Mouse (Mus musculus) forebrain, embryonic 14.5 days (tissue): ENCODE measurements around the gene Gm10491. TPM values are rescaled to one million over a fixed set of nuclear protein-coding genes. Genes with fewer than 3 reads are reported as not detected.

ENCODE experiments used
- ATAC-seq: fragments of 200-750 bp; cut with Nextera tagmentation; 2 replicates; pipeline ENCODE4 v1.8.0; 2017; ENCODE audit warnings: mild to moderate bottlenecking, moderate library complexity
- DNase-seq: peaks from one replicate; pipeline ENCODE4 v3.0.0-alpha.2; 2015; ENCODE audit warnings: low spot score
- H3K27ac ChIP-seq: fragments of 300-500 bp; sonication (generic); 2 replicates; pipeline ENCODE4 v1.5.1; 2014; ENCODE audit warnings: low read depth, mild to moderate bottlenecking, control low read depth, low read length, moderate library complexity
- H3K27me3 ChIP-seq: fragments of 300-500 bp; sonication (generic); replicated peaks from 2 replicates; pipeline ENCODE4 v1.6.1; 2014; ENCODE audit warnings: low read length, control low read depth, mixed read lengths; ENCODE audit not compliant: control insufficient read depth, insufficient read depth
- H3K36me3 ChIP-seq: fragments of 300-500 bp; sonication (generic); 2 replicates; pipeline ENCODE4 v1.6.1; 2014; ENCODE audit warnings: low read length, control low read depth; ENCODE audit not compliant: control insufficient read depth, insufficient read depth
- H3K4me1 ChIP-seq: fragments of 300-500 bp; sonication (generic); 2 replicates; pipeline ENCODE4 v1.6.1; 2014; ENCODE audit warnings: antibody characterized with exemption, low read length, control low read depth; ENCODE audit not compliant: control insufficient read depth, insufficient read depth
- H3K4me2 ChIP-seq: fragments of 300-500 bp; sonication (generic); 2 replicates; pipeline ENCODE4 v1.6.1; 2014; ENCODE audit warnings: mild to moderate bottlenecking, control low read depth, low read length
- H3K4me3 ChIP-seq: fragments of 300-500 bp; sonication (generic); 2 replicates; pipeline ENCODE4 v1.5.1; 2014; ENCODE audit warnings: low read depth, low read length, control low read depth
- H3K9ac ChIP-seq: fragments of 300-500 bp; sonication (generic); 2 replicates; pipeline ENCODE4 v1.6.1; 2014; ENCODE audit warnings: mild to moderate bottlenecking, low read length, control low read depth, moderate library complexity
- H3K9me3 ChIP-seq: fragments of 300-500 bp; sonication (generic); replicated peaks from 2 replicates; pipeline ENCODE4 v1.6.1; 2016; ENCODE audit warnings: low read length, control low read depth, mixed read lengths; ENCODE audit not compliant: control insufficient read depth
- WGBS: fragments of 180-500 bp; shearing (Covaris S2); extraction: QIAGEN DNeasy Blood & Tissue Kit; methylation state at CpG from one replicate; pipeline ENCODE4 v1.1.7; 2014; 5-methylcytosine and 5-hydroxymethylcytosine counted together
- polyA plus RNA-seq: library from polyadenylated mRNA; unstranded; fragments of >200 nt; fragmentation: Nextera tagmentation; extraction: Ambion mirVana; gene quantifications from 2 replicates; pipeline ENCODE4 v1.2.1, GENCODE M21; 2014

The Gm10491 gene
- polyA plus RNA-seq, 1 experiment from 2014 or later = not detected

DNA sequence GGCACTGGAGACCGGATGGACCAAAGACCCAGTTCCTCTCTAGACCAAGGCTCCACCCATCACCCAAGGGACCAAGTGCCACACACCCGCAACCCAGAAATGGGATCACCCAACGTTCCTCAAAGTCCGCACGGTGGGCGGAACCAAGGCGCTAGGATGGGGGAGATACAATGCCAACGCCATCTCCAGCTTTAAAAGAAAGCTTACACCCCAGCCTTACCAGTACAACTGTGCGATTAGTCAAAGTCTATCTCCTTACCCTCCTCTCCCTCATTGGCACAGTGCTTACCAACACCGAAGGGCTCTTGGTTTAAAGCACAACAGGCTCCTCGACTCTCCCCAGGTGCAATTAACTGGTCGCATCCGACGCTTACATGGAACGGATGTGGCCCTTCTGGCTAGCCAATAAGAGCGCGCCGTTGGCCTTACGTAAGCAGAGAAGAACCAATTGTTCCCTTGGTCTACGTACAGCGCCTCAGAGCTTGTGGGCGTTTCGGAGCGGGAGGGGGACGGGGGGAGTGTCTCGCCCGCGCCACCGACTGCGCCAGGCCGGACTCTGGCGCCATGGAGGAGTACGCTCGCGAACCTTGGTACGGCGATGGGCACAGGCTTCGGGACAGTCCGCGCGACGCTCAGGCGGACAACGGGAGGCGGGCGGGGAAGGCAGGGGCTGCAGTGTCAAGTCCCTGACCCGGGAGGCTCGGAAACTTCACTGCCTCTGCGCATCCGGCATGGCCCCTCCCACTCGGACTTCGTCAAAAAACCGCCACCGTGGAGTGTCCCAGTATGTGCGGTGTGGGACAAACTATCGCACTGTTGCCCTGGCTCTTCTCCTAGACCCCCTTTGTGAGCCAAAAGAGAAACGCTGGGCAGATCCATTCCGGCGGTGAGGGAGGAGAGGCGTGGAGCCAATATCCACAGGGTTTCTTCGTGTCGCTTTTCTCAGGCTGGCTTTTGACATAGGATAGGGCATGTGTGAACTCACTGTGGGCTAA lies 8.5 kb downstream of the Gm10491 start, which contains the start of the genes Pqbp1 and Timm17b:
TSS of gene Pqbp1 (minus strand) at position 390 of the 995 bp plus-strand sequence.
TSS of gene Timm17b (plus strand) at position 478 of the 995 bp plus-strand sequence.
- no peaks in the 10 kb centered on the region for H3K4me1 ChIP-seq
- WGBS = 29% methylated on average over 62 of the region's 62 CpGs
- H3K9me3 ChIP-seq = no peaks in the 10 kb centered on the region
- no peaks in the 10 kb centered on the region for H3K27me3 ChIP-seq
- DNase-seq (peak; percentile 97), ATAC-seq (peak; percentile 99)
- H3K36me3 ChIP-seq = peaks cover 21% of the 10 kb centered on the region
- H3K9ac ChIP-seq = peak within 1 kb of the TSS; percentile 65
- peak within 1 kb of the TSS; percentile 52 for H3K4me3 ChIP-seq
- peak within 1 kb of the TSS; percentile 56 for H3K4me2 ChIP-seq
- H3K27ac ChIP-seq = peak within 1 kb of the TSS; percentile 76

DNA sequence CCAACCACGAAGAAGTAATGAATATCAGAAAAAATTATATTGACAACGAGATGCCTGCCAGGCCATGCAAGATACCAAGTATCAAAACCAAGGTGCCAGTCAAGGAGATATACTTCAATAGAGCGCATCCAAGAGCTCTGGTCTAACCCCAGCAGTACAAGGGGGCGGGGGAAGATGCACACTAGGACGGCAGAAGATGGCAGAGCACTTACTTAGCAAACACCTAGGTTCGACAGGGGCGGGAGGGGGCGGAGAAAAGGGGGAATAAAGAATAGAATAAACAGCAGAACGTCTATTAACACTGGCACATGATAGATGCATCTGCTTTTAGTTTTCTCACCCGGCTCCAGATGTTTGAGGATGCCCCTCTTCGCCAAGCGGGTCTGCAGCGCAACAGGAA lies 9.4 kb downstream of the Gm10491 start:
- Histone ChIP-seq H3K36me3 (peaks cover 21% of the 10 kb centered on the region), H3K9me3 (no peaks in the 10 kb centered on the region), H3K9ac (peak overlapping the region; percentile 65), H3K4me3 (peak overlapping the region; percentile 52), H3K27ac (no peak overlapping the region), H3K4me2 (peak overlapping the region; percentile 56), H3K4me1 (no peaks in the 10 kb centered on the region), H3K27me3 (no peaks in the 10 kb centered on the region)
- no peak for DNase-seq
- WGBS = 38% methylated on average over 13 of the region's 13 CpGs
- ATAC-seq = no peak

DNA sequence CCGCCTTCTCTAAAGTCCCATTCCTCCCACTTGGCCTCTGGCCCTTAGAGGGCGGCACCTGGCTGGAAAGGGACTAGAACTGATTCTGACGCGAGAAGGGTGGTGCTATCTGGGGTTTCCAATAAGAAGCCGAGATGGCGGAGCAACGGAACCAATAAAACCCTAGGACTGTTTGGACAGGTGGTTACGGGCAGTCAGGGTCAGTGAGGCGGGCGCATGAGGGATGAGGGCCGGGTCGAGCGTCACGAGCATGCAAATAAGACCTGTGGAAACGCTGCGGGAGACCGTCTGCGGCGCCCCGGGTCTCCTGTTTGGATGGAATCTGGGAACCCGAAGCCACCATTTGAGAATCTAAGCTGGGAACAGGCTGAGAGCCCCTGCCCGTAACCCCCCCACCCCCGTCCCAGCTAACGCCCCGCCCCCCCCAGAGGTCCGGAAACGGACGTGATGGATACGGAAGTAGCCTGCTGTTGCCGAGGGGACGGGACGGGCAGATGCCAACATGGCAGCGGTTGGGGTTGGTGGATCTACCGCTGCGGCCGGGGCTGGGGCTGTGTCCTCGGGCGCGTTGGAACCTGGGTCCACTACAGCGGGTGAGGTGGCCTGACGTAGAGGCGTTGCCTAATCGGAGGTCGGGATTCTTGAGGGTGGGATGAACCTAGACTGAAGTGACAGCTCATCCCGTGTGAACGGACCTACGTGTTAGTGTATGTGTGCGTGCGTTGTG lies 23.6 kb downstream of the Gm10491 start, which contains the start of gene Slc35a2:
TSS of gene Slc35a2 (plus strand) at position 188 of the 727 bp plus-strand sequence.
- no peaks in the 10 kb centered on the region for H3K9me3 ChIP-seq
- ATAC-seq (peak; percentile 87), DNase-seq (peak; percentile 82)
- H3K27ac ChIP-seq = peak within 1 kb of the TSS; percentile 80
- WGBS = 27% methylated on average over 48 of the region's 49 CpGs
- peak within 1 kb of the TSS; percentile 50 for H3K4me3 ChIP-seq
- peaks cover 2% of the 10 kb centered on the region for H3K4me1 ChIP-seq
- peak within 1 kb of the TSS; percentile 59 for H3K4me2 ChIP-seq
- H3K27me3 ChIP-seq = no peaks in the 10 kb centered on the region
- H3K36me3 ChIP-seq = 0 out of 2 replicates have a peak, but pooled peaks cover 4% of the 10 kb centered on the region
- H3K9ac ChIP-seq = peak within 1 kb of the TSS; percentile 58

DNA sequence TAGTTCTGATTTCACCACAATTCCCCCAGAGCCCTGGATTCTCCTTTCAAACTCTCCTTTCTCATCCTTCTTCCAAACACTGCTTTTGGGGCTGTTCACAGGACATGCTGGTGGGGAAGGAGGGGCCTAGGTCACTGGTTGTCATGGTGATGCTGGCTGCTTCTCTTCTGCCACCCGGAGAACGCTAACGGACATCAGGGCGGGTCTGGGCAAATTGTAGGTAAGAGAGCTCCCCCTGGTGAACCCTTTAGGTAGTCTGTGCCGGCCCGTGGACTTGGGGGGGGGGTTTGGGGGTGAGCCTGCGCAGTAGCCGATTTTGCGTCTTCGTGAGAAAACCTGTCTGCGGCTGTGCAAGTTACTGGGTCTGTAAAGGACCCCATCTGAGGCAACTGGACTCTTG lies 27.8 kb downstream of the Gm10491 start:
- Histone ChIP-seq H3K9ac (peak overlapping the region; percentile 25; the same call in 1 of the 2 replicates), H3K27ac (no peak overlapping the region), H3K4me2 (peak overlapping the region; percentile 84), H3K27me3 (no peaks in the 10 kb centered on the region), H3K9me3 (no peaks in the 10 kb centered on the region), H3K4me1 (peaks cover 1% of the 10 kb centered on the region), H3K4me3 (0 out of 2 replicates have a peak overlapping the region, but pooled peaks have one; percentile 45), H3K36me3 (no peaks in the 10 kb centered on the region)
- ATAC-seq = peak; percentile 54
- peak; percentile 79 for DNase-seq
- 25% methylated on average over 11 of the region's 11 CpGs for WGBS

DNA sequence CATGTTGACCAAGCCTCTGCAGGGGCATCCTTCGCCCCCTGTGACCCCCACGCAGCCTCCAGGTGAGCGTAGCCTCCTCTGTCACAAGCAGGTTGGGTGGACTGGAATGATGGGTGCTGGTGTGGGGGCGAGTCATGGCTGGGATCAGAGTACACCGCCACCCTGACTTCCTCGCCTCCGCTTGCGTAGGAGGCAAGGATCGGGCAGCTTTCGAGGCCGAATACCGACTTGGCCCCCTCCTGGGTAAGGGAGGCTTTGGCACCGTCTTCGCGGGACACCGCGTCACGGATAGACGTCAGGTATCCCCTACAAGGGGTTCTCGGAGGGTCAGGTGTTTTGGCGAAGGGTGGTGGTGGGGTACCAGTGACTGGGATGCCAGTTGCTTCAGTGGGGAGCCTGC lies 29.1 kb downstream of the Gm10491 start:
- H3K9me3 ChIP-seq = no peaks in the 10 kb centered on the region
- WGBS = 36% methylated on average over 21 of the region's 21 CpGs
- peak overlapping the region; percentile 33; the same call in 1 of the 2 replicates for H3K27ac ChIP-seq
- H3K4me2 ChIP-seq = peak overlapping the region; percentile 84
- H3K27me3 ChIP-seq = no peaks in the 10 kb centered on the region
- peaks cover 9% of the 10 kb centered on the region; the same call in 1 of the 2 replicates for H3K36me3 ChIP-seq
- H3K4me1 ChIP-seq = no peaks in the 10 kb centered on the region
- ATAC-seq (no peak; the same call in none of the 2 replicates), DNase-seq (no peak)
- peak overlapping the region; percentile 63 for H3K9ac ChIP-seq
- peak overlapping the region; percentile 45 for H3K4me3 ChIP-seq

DNA sequence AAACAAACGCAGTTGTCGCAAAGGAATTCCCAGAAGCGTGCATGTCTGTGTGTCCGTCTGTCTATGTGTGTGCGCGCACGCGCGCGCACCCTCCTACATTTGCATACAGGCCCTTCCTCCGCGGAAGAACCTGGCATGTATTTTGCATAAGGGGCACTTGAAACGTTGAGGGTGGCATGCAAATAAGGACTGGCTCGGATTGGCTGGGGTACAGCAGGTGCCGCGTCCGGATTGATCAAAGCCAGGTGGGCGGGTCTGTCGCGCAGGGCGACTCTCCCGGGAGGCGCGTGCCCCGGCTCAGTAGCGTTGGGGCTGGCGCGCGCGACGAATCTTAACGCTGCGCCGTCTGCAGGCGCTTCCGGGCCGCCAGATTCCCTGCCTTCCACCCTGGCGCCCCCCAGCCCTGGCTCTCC lies 29.6 kb downstream of the Gm10491 start, which contains the start of gene Pim2:
TSS of gene Pim2 (plus strand) at position 256 of the 413 bp plus-strand sequence.
- Histone ChIP-seq H3K36me3 (peaks cover 14% of the 10 kb centered on the region; the same call in 1 of the 2 replicates), H3K27ac (peak within 1 kb of the TSS; percentile 33; the same call in 1 of the 2 replicates)
- whole genome bisulfite sequencing = 37% methylated on average over 30 of the region's 38 CpGs

DNA sequence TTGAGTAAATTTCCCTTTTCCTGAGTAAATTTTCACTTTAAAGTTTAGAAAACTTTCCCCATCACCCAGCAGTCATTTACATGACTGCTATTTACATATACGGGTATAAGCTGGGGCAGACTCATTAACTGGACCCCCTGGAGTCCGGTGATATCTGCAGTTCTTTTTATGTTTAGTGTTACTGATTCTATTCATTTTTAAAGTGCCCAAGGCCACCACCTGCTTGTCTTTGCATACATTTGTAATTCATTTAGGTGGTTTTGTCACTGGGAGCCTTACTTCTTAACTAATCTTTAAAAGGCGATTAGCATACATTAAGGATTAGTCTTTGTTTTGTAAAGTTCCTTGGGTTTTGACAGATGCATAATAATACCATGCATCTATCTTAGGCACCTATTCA lies 37.8 kb downstream of the Gm10491 start:
- Histone ChIP-seq H3K4me1 (no peaks in the 10 kb centered on the region), H3K27me3 (no peaks in the 10 kb centered on the region), H3K9me3 (no peaks in the 10 kb centered on the region), H3K9ac (no peak overlapping the region), H3K4me3 (no peak overlapping the region), H3K4me2 (no peak overlapping the region), H3K27ac (no peak overlapping the region), H3K36me3 (peaks cover 32% of the 10 kb centered on the region; the same call in 1 of the 2 replicates)
- DNase-seq = peak; percentile 19
- no peak for ATAC-seq
- 22% methylated on average over 3 of the region's 3 CpGs for WGBS

More for the DNA sequence above, 29.6 kb downstream of the Gm10491 start, which contains the start of gene Pim2:
- Histone ChIP-seq H3K9me3 (no peaks in the 10 kb centered on the region), H3K4me1 (no peaks in the 10 kb centered on the region), H3K4me2 (peak within 1 kb of the TSS; percentile 84), H3K9ac (peak within 1 kb of the TSS; percentile 63), H3K4me3 (peak within 1 kb of the TSS; percentile 45), H3K27me3 (no peaks in the 10 kb centered on the region)
- DNase-seq = peak; percentile 89
- peak; percentile 94 for ATAC-seq

DNA sequence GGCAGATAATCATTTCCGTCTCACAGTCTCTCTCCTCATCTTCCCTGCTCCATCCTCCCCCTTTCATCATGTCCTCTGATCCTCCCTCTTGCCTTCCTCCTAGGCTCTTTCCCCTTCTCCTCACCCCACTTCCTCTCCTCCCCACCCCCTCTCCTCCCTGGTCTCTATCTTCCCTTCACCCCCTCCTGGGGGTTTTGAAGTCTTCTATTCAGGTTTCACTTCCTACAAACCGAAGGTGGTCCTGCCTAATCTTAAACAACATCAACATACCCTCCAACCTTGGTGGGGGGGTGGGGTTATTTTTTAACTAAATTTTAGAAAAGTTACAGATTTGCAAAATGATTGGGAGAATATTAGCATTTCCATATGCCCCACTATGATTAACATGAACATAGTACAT lies 39.1 kb downstream of the Gm10491 start:
- no peak for DNase-seq
- no peak for ATAC-seq
- Histone ChIP-seq H3K27me3 (no peaks in the 10 kb centered on the region), H3K9ac (no peak overlapping the region), H3K4me3 (no peak overlapping the region), H3K4me2 (no peak overlapping the region), H3K36me3 (peaks cover 24% of the 10 kb centered on the region; the same call in 1 of the 2 replicates), H3K9me3 (no peaks in the 10 kb centered on the region), H3K27ac (no peak overlapping the region), H3K4me1 (no peaks in the 10 kb centered on the region)
- 42% methylated on average over 2 of the region's 2 CpGs for WGBS
